Mouse (Mus musculus) ES-E14 (cell line): ENCODE data around the gene Prkaa1.

Experiments
- CHD2 ChIP-seq: IDR thresholded peaks from 2 replicates; pipeline ENCODE4 v1.6.1; 2014; ENCODE audit warnings: mild to moderate bottlenecking, low read depth, low read length, inconsistent platforms
- HCFC1 ChIP-seq: IDR thresholded peaks from 2 replicates; pipeline ENCODE4 v1.6.1; 2012; ENCODE audit warnings: low read length, inconsistent platforms, borderline replicate concordance; ENCODE audit not compliant: insufficient read depth
- ZNF384 ChIP-seq: IDR thresholded peaks from 2 replicates; pipeline ENCODE4 v1.6.1; 2012; ENCODE audit warnings: low read depth, low read length, inconsistent platforms

GRCm38 (mm10) chr15:5196691-5197090 is 53.0 kb downstream of the Prkaa1 start:
- TF ChIP-seq HCFC1 (no peak), CHD2 (no peak), ZNF384 (no peak)
